Mouse (Mus musculus): Measurements from ENCODE around the gene Npepps.

- TF ChIP-seq CTCF (IDR thresholded peaks at IDR 0.05; ENCODE audit: control insufficient read depth, insufficient read depth, low read length) (peak; percentile 93), POLR2A (IDR thresholded peaks at IDR 0.05; ENCODE audit: borderline replicate concordance, control insufficient read depth, low read depth, low read length) (no peak)
Measured at GRCm38 (mm10) chr11:97328148-97328547, 47.7 kb upstream of the Npepps start.

Measured in bone marrow, adult 2 months (tissue).